Mouse (Mus musculus) forebrain, postnatal 0 days (tissue): ENCODE data around the gene Letm1. TPM values are rescaled to one million over a fixed set of nuclear protein-coding genes. Genes with fewer than 3 reads are reported as not detected.

Experiments
- ATAC-seq: fragments of 200-750 bp; cut with Nextera tagmentation; 2 replicates; pipeline ENCODE4 v1.8.0; 2017; ENCODE audit warnings: mild to moderate bottlenecking, moderate library complexity
- DNase-seq: peaks from one replicate; pipeline ENCODE4 v3.0.0-alpha.2; 2015
- H3K27ac ChIP-seq: fragments of 300-500 bp; sonication (generic); 2 replicates; pipeline ENCODE4 v1.5.1; 2014; ENCODE audit warnings: low read depth, mild to moderate bottlenecking, antibody characterized with exemption, low read length, moderate library complexity, mixed read lengths
- H3K27me3 ChIP-seq: fragments of 300-500 bp; sonication (generic); 2 replicates; pipeline ENCODE4 v1.6.1; 2014; ENCODE audit warnings: mild to moderate bottlenecking, low read length, mixed read lengths; ENCODE audit not compliant: insufficient read depth
- H3K36me3 ChIP-seq: fragments of 300-500 bp; sonication (generic); 2 replicates; pipeline ENCODE4 v1.6.1; 2014; ENCODE audit warnings: mild to moderate bottlenecking, moderate library complexity; ENCODE audit not compliant: insufficient read depth
- H3K4me1 ChIP-seq: fragments of 300-500 bp; sonication (generic); 2 replicates; pipeline ENCODE4 v1.6.1; 2014; ENCODE audit warnings: antibody characterized with exemption; ENCODE audit not compliant: insufficient read depth
- H3K4me2 ChIP-seq: fragments of 300-500 bp; sonication (generic); 2 replicates; pipeline ENCODE4 v1.6.1; 2014; ENCODE audit warnings: low read depth, mild to moderate bottlenecking, moderate library complexity
- H3K4me3 ChIP-seq: fragments of 300-500 bp; sonication (generic); 2 replicates; pipeline ENCODE4 v1.5.1; 2014; ENCODE audit warnings: low read depth, low read length, mixed read lengths
- H3K9ac ChIP-seq: fragments of 300-500 bp; sonication (generic); 2 replicates; pipeline ENCODE4 v1.6.1; 2014; ENCODE audit warnings: mild to moderate bottlenecking
- H3K9me3 ChIP-seq: fragments of 300-500 bp; sonication (generic); 2 replicates; pipeline ENCODE4 v1.6.1; 2016; ENCODE audit warnings: low read length
- CTCF ChIP-seq: sonication (generic); IDR thresholded peaks from 2 replicates; pipeline ENCODE4 v1.5.1; 2016; ENCODE audit warnings: antibody characterized with exemption, control low read depth, low read depth
- WGBS: fragments of 180-500 bp; shearing (Covaris S2); extraction: QIAGEN DNeasy Blood & Tissue Kit; methylation state at CpG from one replicate; pipeline ENCODE4 v1.1.7; 2014; 5-methylcytosine and 5-hydroxymethylcytosine counted together
- polyA plus RNA-seq: library from polyadenylated mRNA; unstranded; fragments of >200 nt; fragmentation: Nextera tagmentation; extraction: Ambion mirVana; gene quantifications from 2 replicates; pipeline ENCODE4 v1.2.1, GENCODE M21; 2015
- total RNA-seq: library from RNA; depleted of rRNA; stranded (reverse); fragments of >200 nt; gene quantifications from 2 replicates; pipeline ENCODE4 v1.2.3, GENCODE M21; 2014; rRNA removed

Gene Letm1
- total RNA-seq = 42.7 and 48.6 TPM in 2 replicates
- 79.7 and 83.6 TPM in 2 replicates for polyA plus RNA-seq

DNA sequence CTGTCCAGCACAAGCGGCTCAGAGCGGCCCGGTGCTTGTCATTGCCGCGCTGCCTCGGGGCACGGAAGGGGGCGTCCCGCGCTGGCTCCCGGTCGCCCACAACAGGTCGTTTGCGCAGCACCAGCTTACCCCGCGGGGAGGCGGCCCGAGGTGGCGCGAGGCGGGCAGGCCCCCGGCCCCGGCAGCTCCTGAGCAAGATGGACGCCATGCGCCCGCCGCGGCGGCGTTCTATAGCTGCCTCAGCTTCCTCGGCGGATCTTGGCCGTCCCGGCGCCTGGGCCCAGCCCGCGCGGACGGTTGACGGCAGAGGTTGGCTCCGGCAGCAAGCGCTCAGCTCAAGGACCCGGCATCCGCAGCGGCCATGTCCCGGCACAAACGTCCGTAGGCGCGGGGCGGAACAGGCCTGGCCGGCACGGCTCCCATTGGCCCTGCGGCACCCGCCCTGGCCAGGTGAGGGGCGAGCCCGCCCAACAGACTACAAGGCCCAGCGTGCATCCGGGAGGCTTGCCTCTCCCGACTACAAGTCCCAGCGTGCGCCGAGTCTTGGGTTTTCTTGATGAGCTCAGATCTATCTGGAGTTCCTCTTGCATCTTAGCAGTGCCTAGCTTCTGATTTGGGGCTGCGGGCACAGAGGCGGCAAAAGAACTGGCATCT, at the start of gene Letm1:
Letm1 (minus strand) TSS at position 473 of the 654 bp plus-strand sequence.
- WGBS = under 1% methylated on average over 61 of the region's 65 CpGs
- ATAC-seq = peak; percentile 99
- Histone ChIP-seq H3K4me1 (peaks cover 13% of the 10 kb centered on the region), H3K27ac (peak within 1 kb of the TSS; percentile 83), H3K9ac (peak within 1 kb of the TSS; percentile 84), H3K4me2 (peak within 1 kb of the TSS; percentile 79), H3K27me3 (no peaks in the 10 kb centered on the region), H3K36me3 (peaks cover 10% of the 10 kb centered on the region), H3K9me3 (no peaks in the 10 kb centered on the region), H3K4me3 (peak within 1 kb of the TSS; percentile 70)
- peak; percentile 53 for TF ChIP-seq CTCF
- DNase-seq = peak; percentile 95

DNA sequence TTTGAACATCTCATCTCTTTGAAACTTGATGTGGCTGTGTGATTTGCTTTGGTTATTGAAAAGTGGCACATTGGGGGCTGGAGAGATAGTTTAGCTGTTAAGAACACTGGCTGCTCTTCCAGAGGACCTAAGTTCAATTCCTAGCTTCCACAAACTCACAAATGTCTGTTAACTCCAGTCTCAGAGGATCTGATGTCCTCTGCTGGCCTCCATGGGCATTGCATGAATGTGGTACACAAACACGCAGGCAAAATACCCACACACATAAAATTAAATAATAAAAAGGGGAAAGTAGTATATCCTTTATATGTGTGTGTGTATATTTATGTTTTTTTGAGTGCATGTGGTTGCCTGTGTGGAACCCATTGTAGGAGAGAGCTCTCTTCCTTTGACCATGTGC, 48.2 kb upstream of the Letm1 start:
- no peak for ATAC-seq
- no peaks in the 10 kb centered on the region for H3K9me3 ChIP-seq
- H3K27me3 ChIP-seq = no peaks in the 10 kb centered on the region
- H3K9ac ChIP-seq = no peak overlapping the region
- H3K27ac ChIP-seq = no peak overlapping the region
- 78% methylated on average over 1 of the region's 1 CpGs for WGBS
- no peak overlapping the region for H3K4me2 ChIP-seq
- no peak overlapping the region for H3K4me3 ChIP-seq
- no peak for DNase-seq
- no peaks in the 10 kb centered on the region for H3K36me3 ChIP-seq
- H3K4me1 ChIP-seq = no peaks in the 10 kb centered on the region; the same call in 1 of the 2 replicates
- peak; percentile 52 for TF ChIP-seq CTCF

GRCm38 (mm10) chr5:33829958-33830357, 47.3 kb upstream of the Letm1 start:
- TF ChIP-seq CTCF = no peak
- Histone ChIP-seq H3K4me3 (no peak overlapping the region), H3K36me3 (no peaks in the 10 kb centered on the region), H3K27ac (no peak overlapping the region), H3K4me1 (no peaks in the 10 kb centered on the region; the same call in 1 of the 2 replicates), H3K27me3 (no peaks in the 10 kb centered on the region), H3K4me2 (no peak overlapping the region), H3K9me3 (no peaks in the 10 kb centered on the region), H3K9ac (no peak overlapping the region)
- 91% methylated on average over 3 of the region's 3 CpGs for WGBS
- DNase-seq (no peak), ATAC-seq (no peak)

- ATAC-seq = no peak
- Histone ChIP-seq H3K9ac (no peak overlapping the region), H3K27ac (no peak overlapping the region), H3K4me3 (no peak overlapping the region), H3K4me2 (no peak overlapping the region), H3K9me3 (no peaks in the 10 kb centered on the region), H3K36me3 (no peaks in the 10 kb centered on the region), H3K27me3 (no peaks in the 10 kb centered on the region), H3K4me1 (peaks cover 6% of the 10 kb centered on the region)
- WGBS = 61% methylated on average over 8 of the region's 8 CpGs
- DNase-seq = no peak
- TF ChIP-seq CTCF = no peak
These were observed 45.5 kb upstream of the Letm1 start for GRCm38 (mm10) chr5:33828107-33828506.

DNA sequence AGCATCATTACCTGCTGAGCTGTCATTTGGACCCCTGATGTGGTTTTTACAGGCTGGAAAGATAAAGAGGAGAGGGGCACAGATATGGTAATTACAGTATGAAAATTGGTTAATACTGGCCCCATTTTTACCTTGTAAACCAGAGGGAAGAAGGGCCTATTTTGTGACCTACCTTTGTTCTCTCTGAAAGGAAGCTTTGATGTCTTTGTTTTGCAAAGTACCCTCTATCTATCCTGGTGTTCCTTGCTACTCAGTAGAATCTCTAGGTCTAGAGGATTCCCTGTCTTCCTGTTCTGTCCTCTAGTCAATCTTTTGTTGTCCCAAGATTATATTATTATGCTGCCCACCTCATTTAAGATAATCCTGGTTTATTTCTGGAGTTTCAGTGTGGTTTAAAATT, 43.4 kb upstream of the Letm1 start:
- TF ChIP-seq CTCF = no peak
- Histone ChIP-seq H3K4me3 (no peak overlapping the region), H3K4me1 (peaks cover 18% of the 10 kb centered on the region), H3K4me2 (no peak overlapping the region), H3K36me3 (no peaks in the 10 kb centered on the region), H3K27me3 (no peaks in the 10 kb centered on the region), H3K9me3 (no peaks in the 10 kb centered on the region), H3K27ac (no peak overlapping the region), H3K9ac (no peak overlapping the region)
- ATAC-seq = no peak
- DNase-seq = no peak

DNA sequence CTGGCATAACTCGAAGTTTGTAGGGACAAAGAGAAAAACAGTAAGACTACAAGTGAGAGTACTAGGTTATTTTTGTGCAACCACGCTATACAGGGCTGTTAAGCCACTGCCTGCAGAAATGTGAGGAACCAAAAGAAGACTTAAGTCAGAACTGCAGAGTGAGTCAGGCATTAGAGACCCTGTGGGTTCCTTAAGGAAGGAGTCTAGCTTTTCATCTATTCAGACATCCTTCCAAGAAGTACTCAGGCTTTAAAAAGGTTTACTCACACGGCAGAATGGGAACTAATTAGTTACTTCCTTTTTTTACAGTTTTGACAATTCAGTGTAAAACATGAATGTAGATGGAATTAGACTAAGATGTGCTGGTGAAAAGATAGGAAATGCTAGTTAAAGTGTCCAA, 39.8 kb upstream of the Letm1 start:
- no peaks in the 10 kb centered on the region for H3K27me3 ChIP-seq

DNA sequence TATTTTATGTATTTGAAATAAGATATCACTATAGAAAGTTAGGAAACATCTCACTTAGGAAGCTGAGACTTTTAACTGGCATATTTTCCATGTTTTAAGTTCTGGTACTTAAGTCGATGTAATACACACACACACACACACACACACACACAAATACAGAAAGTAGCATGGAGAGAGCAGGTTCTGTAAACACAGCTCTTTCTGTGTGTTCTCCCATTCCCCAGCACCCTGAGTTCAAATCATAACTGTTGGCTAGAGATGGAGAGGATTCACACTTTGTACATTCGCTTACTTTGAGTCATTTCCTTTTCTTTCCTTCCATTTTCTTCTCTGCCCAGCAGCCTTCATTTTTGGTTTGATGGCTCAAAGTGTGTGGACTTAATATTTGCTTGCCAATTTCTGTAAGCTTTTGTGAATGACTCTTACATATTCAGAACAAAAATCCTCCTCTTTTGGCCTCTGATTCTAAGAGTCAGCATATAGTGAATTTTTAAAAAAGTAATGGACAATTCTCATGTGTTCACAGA, 39.3 kb upstream of the Letm1 start:
- H3K4me1 ChIP-seq = peaks cover 21% of the 10 kb centered on the region
- H3K27me3 ChIP-seq = no peaks in the 10 kb centered on the region
- no peaks in the 10 kb centered on the region for H3K36me3 ChIP-seq
- DNase-seq = no peak
- peak overlapping the region; percentile 80 for H3K4me2 ChIP-seq
- 22% methylated on average over 2 of the region's 2 CpGs for WGBS
- no peak for ATAC-seq
- no peak for TF ChIP-seq CTCF
- H3K27ac ChIP-seq = no peak overlapping the region
- peak overlapping the region; percentile 100 for H3K4me3 ChIP-seq
- peak overlapping the region; percentile 98 for H3K9ac ChIP-seq
- no peaks in the 10 kb centered on the region for H3K9me3 ChIP-seq

More for the DNA sequence above, 39.8 kb upstream of the Letm1 start:
- no peak overlapping the region for H3K9ac ChIP-seq
- H3K4me1 ChIP-seq = peaks cover 21% of the 10 kb centered on the region
- no peaks in the 10 kb centered on the region for H3K36me3 ChIP-seq
- H3K9me3 ChIP-seq = no peaks in the 10 kb centered on the region
- no peak overlapping the region for H3K27ac ChIP-seq
- TF ChIP-seq CTCF = no peak
- DNase-seq (no peak), ATAC-seq (no peak)
- peak overlapping the region; percentile 100; the same call in 1 of the 2 replicates for H3K4me3 ChIP-seq
- 10% methylated on average over 3 of the region's 3 CpGs for WGBS
- H3K4me2 ChIP-seq = peak overlapping the region; percentile 80
